Mouse (Mus musculus): ENCODE measurements around the gene Lmf2. TPM values are rescaled to one million over a fixed set of nuclear protein-coding genes. Genes with fewer than 3 reads are reported as not detected.

The Lmf2 gene
- 45.6 and 47.0 TPM in 2 replicates for polyA plus RNA-seq (2016; fragmentation: Nextera tagmentation; extraction: Ambion mirVana)

DNA sequence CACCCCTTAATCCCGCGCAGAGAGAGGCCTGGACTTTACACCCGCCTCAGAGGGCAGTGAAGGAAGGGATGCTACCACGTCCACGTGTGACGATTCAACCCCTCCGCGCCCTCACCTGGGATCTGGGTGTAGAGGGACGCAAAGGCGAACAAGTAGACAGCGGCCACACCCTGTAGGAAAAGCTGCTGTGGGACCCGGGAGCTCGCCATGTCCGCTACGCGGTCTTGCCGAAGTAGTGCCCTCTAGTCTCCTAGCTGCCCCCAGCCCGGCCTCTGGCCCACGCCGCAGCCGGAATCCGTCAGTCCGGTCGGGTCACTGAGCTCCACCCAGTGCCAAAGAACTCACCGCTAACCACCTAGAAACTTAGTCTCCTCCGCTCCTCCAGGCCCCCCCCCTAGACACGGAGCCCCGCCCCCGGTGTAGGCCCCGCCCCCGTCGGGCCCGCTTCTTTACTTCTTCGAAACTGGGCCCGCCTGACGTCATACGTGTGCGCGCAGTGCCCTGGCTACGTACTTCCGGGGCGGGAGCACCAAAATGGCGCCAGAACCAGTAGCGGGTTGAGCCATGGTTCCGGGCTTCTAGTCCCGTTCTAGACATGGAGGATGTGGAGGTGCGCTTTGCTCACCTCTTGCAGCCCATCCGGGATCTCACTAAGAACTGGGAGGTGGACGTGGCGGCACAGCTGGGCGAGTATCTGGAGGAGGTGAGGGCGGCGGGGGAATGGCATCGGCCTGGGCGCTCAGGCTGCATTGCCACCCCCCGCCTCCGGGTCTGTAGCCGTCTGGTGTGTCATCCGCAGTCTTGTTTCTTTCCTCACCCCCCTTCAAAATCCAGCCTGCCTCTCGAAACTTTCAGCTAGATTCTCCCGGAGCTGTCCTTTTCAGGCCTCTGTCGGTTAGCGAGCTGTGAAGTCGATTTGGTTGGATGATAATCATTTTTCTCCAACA lies at the start of gene Lmf2, which contains the start of gene Ncaph2:
Lmf2 (minus strand) TSS at position 419 of the 947 bp plus-strand sequence.
Ncaph2 (plus strand) TSS at position 479 of the 947 bp plus-strand sequence.
- Histone ChIP-seq H3K9ac (peak within 1 kb of the TSS; percentile 90), H3K9me3 (no peaks in the 10 kb centered on the region), H3K27ac (peak within 1 kb of the TSS; percentile 89), H3K4me1 (peaks cover 39% of the 10 kb centered on the region), H3K4me2 (peak within 1 kb of the TSS; percentile 78), H3K4me3 (replicated peaks) (peak within 1 kb of the TSS; percentile 79), H3K27me3 (no peaks in the 10 kb centered on the region), H3K36me3 (replicated peaks) (peaks cover 48% of the 10 kb centered on the region)
- under 1% methylated on average over 64 of the region's 64 CpGs for WGBS
- peak; percentile 91 for ATAC-seq (ENCODE audit: low FRiP score)

DNA sequence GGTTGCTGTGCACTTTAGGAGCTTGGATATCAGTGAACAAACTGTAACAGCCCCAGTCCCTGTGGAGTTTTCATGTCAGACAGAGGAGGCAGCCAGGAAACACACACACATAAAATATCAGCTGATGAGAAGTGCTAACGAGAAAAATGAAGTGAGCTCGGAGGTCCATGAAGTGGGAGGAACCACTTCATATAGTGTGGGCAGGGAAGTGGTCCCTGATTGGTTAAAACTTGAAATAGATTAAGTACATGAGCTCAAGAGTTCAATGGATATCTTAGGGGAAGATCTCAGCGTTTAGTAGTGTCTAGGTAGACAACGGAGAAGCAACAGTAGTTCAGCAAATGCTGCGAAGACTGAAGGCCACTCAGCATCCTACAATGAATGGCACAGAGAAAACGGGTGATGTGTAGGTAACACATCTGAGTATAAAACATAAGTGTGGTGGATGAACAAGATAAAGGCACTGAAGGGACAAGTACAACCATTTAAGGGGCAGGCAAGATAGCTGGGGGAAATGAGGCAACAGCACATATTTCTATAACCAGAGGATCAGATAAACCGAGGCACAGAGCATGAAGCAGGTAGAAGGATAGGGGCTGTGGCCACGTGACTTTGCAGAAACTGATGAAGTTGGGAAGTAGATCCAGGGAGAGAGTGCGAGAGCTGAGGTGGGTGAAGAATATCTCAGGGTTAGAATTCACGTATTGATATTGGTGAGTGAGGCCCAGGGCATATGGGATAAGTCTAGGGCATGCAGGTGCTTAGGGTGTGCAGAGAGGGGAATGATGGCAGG lies 49.6 kb upstream of the Lmf2 start:
- Histone ChIP-seq H3K4me1 (no peaks in the 10 kb centered on the region), H3K9ac (no peak overlapping the region), H3K27ac (no peak overlapping the region), H3K4me3 (replicated peaks) (no peak overlapping the region), H3K9me3 (peaks cover 9% of the 10 kb centered on the region), H3K27me3 (no peaks in the 10 kb centered on the region), H3K36me3 (replicated peaks) (no peaks in the 10 kb centered on the region), H3K4me2 (no peak overlapping the region)
- 85% methylated on average over 10 of the region's 10 CpGs for WGBS
- no peak for ATAC-seq (ENCODE audit: low FRiP score)

DNA sequence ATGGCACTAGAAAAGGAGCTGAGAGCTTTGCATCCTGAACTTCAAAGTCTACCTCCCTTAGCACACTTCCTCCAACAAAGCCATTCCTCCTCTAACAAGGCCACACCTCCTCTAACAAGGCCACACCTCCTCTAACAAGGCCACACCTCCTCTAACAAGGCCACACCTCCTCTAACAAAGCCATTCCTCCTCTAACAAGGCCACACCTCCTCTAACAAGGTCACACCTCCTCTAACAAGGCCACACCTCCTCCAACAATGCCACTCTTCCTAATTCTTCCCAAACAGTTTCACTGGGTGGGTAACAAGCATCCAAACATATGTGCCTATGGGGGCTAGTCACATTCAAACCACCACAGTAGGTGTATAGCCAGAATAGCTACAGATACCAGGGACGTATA lies 47.0 kb upstream of the Lmf2 start:
- WGBS = 88% methylated on average over 1 of the region's 1 CpGs
- Histone ChIP-seq H3K9me3 (no peaks in the 10 kb centered on the region), H3K27ac (no peak overlapping the region), H3K27me3 (no peaks in the 10 kb centered on the region), H3K36me3 (replicated peaks) (no peaks in the 10 kb centered on the region), H3K4me2 (no peak overlapping the region), H3K4me1 (no peaks in the 10 kb centered on the region), H3K4me3 (replicated peaks) (no peak overlapping the region), H3K9ac (no peak overlapping the region)
- ATAC-seq (ENCODE audit: low FRiP score) = no peak

DNA sequence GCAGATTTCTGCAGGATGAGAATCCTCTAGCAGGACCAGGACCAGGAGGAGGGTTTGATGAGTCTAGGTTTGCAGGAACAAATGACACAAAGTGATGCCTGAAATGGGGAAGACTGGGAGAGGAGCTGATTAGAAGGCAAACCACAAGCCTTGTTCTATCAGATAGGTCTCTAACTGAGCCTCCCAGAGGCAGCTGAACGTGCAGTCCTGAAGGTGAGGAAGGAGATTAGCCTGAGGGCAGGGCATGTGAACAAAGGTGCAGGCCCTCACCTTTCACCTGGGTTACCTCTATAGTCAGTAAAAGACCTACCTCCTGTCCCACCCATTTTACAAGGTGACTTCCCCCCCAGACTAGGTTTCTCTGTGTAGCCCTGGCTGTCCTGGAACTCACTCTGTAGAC lies 44.3 kb upstream of the Lmf2 start:
- Histone ChIP-seq H3K9ac (no peak overlapping the region), H3K4me1 (no peaks in the 10 kb centered on the region), H3K4me2 (no peak overlapping the region), H3K27me3 (no peaks in the 10 kb centered on the region), H3K36me3 (replicated peaks) (no peaks in the 10 kb centered on the region), H3K27ac (no peak overlapping the region), H3K9me3 (no peaks in the 10 kb centered on the region), H3K4me3 (replicated peaks) (no peak overlapping the region)
- WGBS = 65% methylated on average over 1 of the region's 1 CpGs
- no peak for ATAC-seq (ENCODE audit: low FRiP score)

DNA sequence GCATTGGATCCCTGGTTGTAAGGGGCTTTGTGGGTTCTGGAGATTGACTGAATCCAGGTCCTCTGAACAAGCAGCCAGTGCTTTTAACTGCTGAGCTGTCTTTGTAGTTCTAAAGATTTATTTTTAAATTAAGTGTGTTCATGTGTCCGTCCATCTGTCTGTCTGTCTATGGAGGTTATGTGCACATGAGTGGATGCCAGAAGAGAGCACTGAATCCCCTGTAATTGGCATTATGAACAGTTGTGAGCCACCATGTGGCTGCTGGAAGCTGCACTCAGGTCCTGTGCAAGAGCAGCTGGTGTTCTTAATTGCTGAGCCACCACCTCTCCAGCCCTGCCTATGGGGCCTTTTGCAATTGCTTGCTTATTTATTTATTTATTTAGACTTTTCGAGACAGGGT lies 42.7 kb upstream of the Lmf2 start:
- ATAC-seq (ENCODE audit: low FRiP score) = no peak
- no peaks in the 10 kb centered on the region for H3K27me3 ChIP-seq
- no peak overlapping the region for H3K27ac ChIP-seq
- no peak overlapping the region for H3K4me3 ChIP-seq (replicated peaks)
- no peaks in the 10 kb centered on the region for H3K9me3 ChIP-seq
- H3K4me1 ChIP-seq = no peaks in the 10 kb centered on the region
- no peak overlapping the region for H3K9ac ChIP-seq
- no peaks in the 10 kb centered on the region for H3K36me3 ChIP-seq (replicated peaks)
- no peak overlapping the region for H3K4me2 ChIP-seq
- WGBS = 67% methylated on average over 2 of the region's 2 CpGs

DNA sequence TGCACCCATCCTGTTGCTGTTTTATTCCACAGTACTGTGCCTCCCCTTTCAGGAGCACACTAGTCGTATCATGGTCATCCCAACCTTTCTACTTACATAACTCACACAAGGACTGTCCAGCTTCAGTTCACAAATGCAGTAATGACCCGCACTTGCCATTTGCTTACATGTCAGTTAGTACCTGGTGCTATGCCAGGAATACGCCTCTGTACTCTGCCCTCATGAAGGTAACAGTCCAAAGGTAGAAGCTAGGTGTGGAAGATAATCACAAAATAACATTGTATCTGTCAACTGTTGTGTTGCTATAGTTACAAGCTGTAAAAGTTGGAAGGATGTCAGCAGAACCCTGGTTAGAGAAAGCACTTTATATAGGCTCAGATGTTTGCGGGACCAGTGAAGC lies 41.4 kb upstream of the Lmf2 start:
- no peaks in the 10 kb centered on the region for H3K36me3 ChIP-seq (replicated peaks)
- no peak overlapping the region for H3K27ac ChIP-seq
- H3K9ac ChIP-seq = no peak overlapping the region
- H3K9me3 ChIP-seq = no peaks in the 10 kb centered on the region
- WGBS = 90% methylated on average over 4 of the region's 4 CpGs
- H3K27me3 ChIP-seq = no peaks in the 10 kb centered on the region
- no peak overlapping the region for H3K4me3 ChIP-seq (replicated peaks)
- no peak for ATAC-seq (ENCODE audit: low FRiP score)
- H3K4me2 ChIP-seq = no peak overlapping the region
- no peaks in the 10 kb centered on the region for H3K4me1 ChIP-seq

DNA sequence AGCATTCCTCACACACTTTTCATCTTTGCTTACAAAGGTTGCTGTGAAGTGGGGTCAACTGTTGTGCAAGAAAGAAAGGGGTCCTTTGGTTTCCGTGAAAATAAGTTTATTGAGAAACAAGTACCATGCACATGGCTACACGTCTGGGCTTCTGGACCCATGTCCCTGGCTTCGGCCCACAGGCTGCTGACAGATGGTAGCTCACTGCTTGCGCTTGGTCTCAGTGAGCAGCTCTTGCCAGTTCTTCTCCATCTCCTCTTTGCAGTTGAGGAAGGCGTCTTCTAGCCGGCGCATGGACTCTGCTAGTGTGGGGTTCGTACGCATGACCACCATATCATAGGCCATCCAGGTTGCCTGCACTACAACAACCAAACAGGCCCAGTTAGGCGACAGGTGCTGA lies 34.6 kb upstream of the Lmf2 start:
- Histone ChIP-seq H3K36me3 (replicated peaks) (no peaks in the 10 kb centered on the region), H3K27me3 (peaks cover 4% of the 10 kb centered on the region), H3K4me2 (no peak overlapping the region), H3K27ac (no peak overlapping the region), H3K9me3 (no peaks in the 10 kb centered on the region), H3K4me3 (replicated peaks) (no peak overlapping the region), H3K4me1 (no peaks in the 10 kb centered on the region), H3K9ac (no peak overlapping the region)
- WGBS = 91% methylated on average over 10 of the region's 10 CpGs
- ATAC-seq (ENCODE audit: low FRiP score) = no peak

DNA sequence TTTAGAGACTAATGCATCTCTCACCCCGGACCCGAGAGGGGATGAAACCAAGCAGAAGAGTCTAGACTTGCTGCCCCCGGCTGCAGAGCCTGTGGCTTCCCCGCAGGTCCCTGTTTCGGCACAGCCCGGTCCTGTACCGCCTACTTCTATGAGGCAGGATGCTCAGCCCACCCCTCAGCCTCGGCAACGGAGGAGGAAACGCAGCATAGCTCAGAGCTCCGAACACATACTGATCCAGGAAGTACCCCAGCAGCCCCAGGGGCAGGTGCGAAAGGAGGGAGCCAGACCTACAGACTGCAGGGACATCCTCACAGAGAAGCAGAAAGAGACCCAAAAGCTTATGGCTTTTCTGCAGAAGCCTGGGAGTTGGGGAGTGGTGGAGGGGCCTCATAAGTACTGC lies 31.7 kb upstream of the Lmf2 start:
- no peak overlapping the region for H3K9ac ChIP-seq
- H3K4me2 ChIP-seq = no peak overlapping the region
- H3K36me3 ChIP-seq (replicated peaks) = no peaks in the 10 kb centered on the region
- H3K4me1 ChIP-seq = no peaks in the 10 kb centered on the region
- no peaks in the 10 kb centered on the region for H3K9me3 ChIP-seq
- no peak overlapping the region for H3K27ac ChIP-seq
- WGBS = 52% methylated on average over 12 of the region's 12 CpGs
- no peak for ATAC-seq (ENCODE audit: low FRiP score)
- no peak overlapping the region for H3K4me3 ChIP-seq (replicated peaks)
- H3K27me3 ChIP-seq = peaks cover 10% of the 10 kb centered on the region

DNA sequence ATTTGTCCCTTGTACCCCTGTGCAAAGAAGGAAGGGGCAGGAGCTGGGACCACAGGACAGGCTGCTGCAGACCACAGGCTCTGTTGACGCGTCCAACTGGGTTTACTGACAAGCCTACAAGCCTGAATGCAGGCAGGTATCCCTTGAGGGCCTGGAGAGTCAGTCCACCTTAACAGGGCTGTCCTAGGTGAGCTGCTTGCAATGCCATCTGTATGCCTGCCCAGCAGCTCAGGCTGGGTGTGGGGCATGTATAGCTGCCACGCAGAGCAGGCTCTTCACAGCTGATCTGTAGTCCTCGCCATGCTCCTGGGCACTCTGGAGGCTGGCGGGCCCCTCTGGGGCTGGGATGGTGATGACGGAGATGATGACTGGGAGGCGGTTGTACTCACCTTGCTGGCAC lies 29.2 kb upstream of the Lmf2 start, which contains the start of gene Klhdc7b:
Klhdc7b (plus strand) TSS at position 301 of the 400 bp plus-strand sequence.
- Histone ChIP-seq H3K9me3 (no peaks in the 10 kb centered on the region), H3K4me2 (no peak within 1 kb of the TSS), H3K36me3 (replicated peaks) (no peaks in the 10 kb centered on the region), H3K9ac (no peak within 1 kb of the TSS), H3K27me3 (peaks cover 15% of the 10 kb centered on the region), H3K4me3 (replicated peaks) (no peak within 1 kb of the TSS), H3K4me1 (no peaks in the 10 kb centered on the region), H3K27ac (no peak within 1 kb of the TSS)
- 81% methylated on average over 7 of the region's 7 CpGs for WGBS
- no peak for ATAC-seq (ENCODE audit: low FRiP score)

DNA sequence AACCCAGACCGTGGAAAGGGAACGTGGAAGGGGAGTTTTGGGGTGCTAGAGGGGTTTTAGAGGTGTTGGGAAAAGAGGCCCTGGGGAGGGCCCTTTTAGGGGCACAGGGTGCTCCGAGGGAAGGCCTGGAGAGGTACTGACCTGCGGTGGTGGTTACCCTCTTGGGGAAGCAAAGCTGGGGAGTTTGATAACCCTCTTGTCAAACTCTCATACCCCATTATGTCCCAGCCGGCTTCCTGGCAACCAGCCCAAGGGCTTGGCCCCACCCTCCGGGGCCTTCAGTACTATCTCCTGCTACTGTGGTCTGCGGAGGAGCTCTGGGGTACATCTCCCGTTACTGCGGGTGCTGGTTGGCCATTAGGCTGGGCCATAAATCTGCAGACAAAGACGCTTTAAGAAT lies 24.0 kb upstream of the Lmf2 start:
- ATAC-seq (ENCODE audit: low FRiP score) = 0 out of 2 replicates have a peak, but pooled peaks have one; percentile 15
- Histone ChIP-seq H3K27ac (no peak overlapping the region), H3K27me3 (peaks cover 49% of the 10 kb centered on the region), H3K4me1 (peaks cover 19% of the 10 kb centered on the region), H3K4me2 (peak overlapping the region; percentile 67), H3K9me3 (no peaks in the 10 kb centered on the region), H3K9ac (peak overlapping the region; percentile 36; the same call in 1 of the 2 replicates), H3K36me3 (replicated peaks) (no peaks in the 10 kb centered on the region), H3K4me3 (replicated peaks) (peak overlapping the region; percentile 38)
- WGBS = 15% methylated on average over 10 of the region's 10 CpGs

DNA sequence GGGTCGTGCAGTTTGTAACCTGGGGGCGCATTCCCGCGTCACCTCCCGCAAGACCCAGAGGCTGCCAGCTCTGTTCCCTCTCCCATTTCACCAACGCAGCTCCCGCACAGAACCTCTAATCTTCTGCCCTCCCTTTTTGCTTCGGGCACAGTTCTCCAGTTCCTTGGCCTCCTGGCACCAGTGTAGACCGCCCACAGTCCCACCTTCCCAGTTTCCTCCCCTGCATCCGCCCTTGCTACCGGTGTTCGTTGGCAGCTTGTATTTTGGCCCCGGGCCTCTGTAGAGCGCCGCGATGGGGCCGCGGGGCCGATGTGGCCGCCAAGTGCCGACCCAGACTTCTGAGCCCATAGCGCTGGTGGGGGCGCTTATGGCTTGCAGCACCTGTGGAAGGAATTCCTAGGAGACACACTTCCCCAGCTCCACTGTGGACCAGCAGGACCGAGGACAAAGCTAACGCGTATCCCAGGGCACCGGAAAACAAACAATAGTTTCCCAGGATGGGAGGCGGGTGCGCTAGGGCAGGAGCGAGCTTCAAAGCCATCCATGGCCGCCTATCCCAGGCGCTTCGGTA lies 23.5 kb upstream of the Lmf2 start, which contains the start of gene Odf3b:
Odf3b (minus strand) TSS at position 452 of the 571 bp plus-strand sequence.
- ATAC-seq (ENCODE audit: low FRiP score) = no peak
- no peaks in the 10 kb centered on the region for H3K9me3 ChIP-seq

More for the DNA sequence above, 23.5 kb upstream of the Lmf2 start, which contains the start of gene Odf3b:
- under 1% methylated on average over 33 of the region's 33 CpGs for WGBS
- Histone ChIP-seq H3K9ac (peak within 1 kb of the TSS; percentile 36; the same call in 1 of the 2 replicates), H3K4me3 (replicated peaks) (peak within 1 kb of the TSS; percentile 38), H3K36me3 (replicated peaks) (no peaks in the 10 kb centered on the region), H3K27ac (no peak within 1 kb of the TSS), H3K4me2 (peak within 1 kb of the TSS; percentile 67), H3K4me1 (peaks cover 23% of the 10 kb centered on the region), H3K27me3 (peaks cover 49% of the 10 kb centered on the region)
